Mouse (Mus musculus) cortical plate, adult 2 months (tissue): ENCODE results near the gene Mms22l. TPM values are rescaled to one million over a fixed set of nuclear protein-coding genes. Genes with fewer than 3 reads are reported as not detected.
"Not testable (repeated sequence)": the region's sequence is repeated elsewhere in the genome, so short reads cannot be mapped to it uniquely, and the experiment has no call there.

Source experiments
- H3K27ac ChIP-seq: fragments of 200-500 bp; 2 replicates; pipeline ENCODE4 v1.5.1; 2012; ENCODE audit warnings: low read length, control low read depth, inconsistent platforms; ENCODE audit not compliant: insufficient read depth
- H3K4me1 ChIP-seq: fragments of 200-500 bp; 2 replicates; pipeline ENCODE4 v1.6.1; 2011; ENCODE audit warnings: low read length; ENCODE audit not compliant: control insufficient read depth, insufficient read depth
- H3K4me3 ChIP-seq: fragments of 200-500 bp; 2 replicates; pipeline ENCODE4 v1.5.1; 2011; ENCODE audit warnings: mild to moderate bottlenecking, low read length, control low read depth; ENCODE audit not compliant: insufficient read depth
- CTCF ChIP-seq: fragments of 200-500 bp; IDR thresholded peaks from 2 replicates; pipeline ENCODE4 v1.5.1; 2011; ENCODE audit warnings: mild to moderate bottlenecking, control low read depth, low read length; ENCODE audit not compliant: insufficient read depth; ENCODE audit errors: extremely low read depth
- POLR2A ChIP-seq: fragments of 200-500 bp; IDR thresholded peaks from 2 replicates; pipeline ENCODE4 v1.6.1; 2011; ENCODE audit warnings: mild to moderate bottlenecking, low read length, control low read depth; ENCODE audit not compliant: insufficient read depth; ENCODE audit errors: extremely low read depth
- polyA plus RNA-seq: library from polyadenylated mRNA; depleted of rRNA; stranded (reverse); fragments of >200 nt; gene quantifications from 2 replicates; pipeline ENCODE4 v1.2.3, GENCODE M21; 2012; rRNA removed

Mms22l gene
- polyA plus RNA-seq: 1.7 and 2.3 TPM in 2 replicates

GRCm38 (mm10) chr4:24496116-24496952, at the start of gene Mms22l:
Mms22l (plus strand) TSS chr4:24496451.
- H3K4me1 ChIP-seq: no peaks in the 10 kb centered on the region
- peak within 1 kb of the TSS; percentile 88 for H3K4me3 ChIP-seq
- TF ChIP-seq POLR2A (peak; percentile 82; the same call in 1 of the 2 replicates), CTCF (no peak)
- H3K27ac ChIP-seq: peak within 1 kb of the TSS; percentile 88

GRCm38 (mm10) chr4:24484046-24484445, 12.2 kb upstream of the Mms22l start:
- H3K4me3 ChIP-seq, H3K27ac ChIP-seq: not testable (repeated sequence)

GRCm38 (mm10) chr4:24496953-24497319, 685 bp downstream of the Mms22l start:
- TF ChIP-seq CTCF (no peak), POLR2A (no peak)
- Histone ChIP-seq H3K4me1 (no peaks in the 10 kb centered on the region), H3K27ac (no peak overlapping the region), H3K4me3 (peak overlapping the region; percentile 88)

More at GRCm38 (mm10) chr4:24484046-24484445, 12.2 kb upstream of the Mms22l start:
- not testable (repeated sequence) for H3K4me1 ChIP-seq

GRCm38 (mm10) chr4:24509195-24509594, 12.9 kb downstream of the Mms22l start:
- Histone ChIP-seq H3K27ac (no peak overlapping the region), H3K4me1 (no peaks in the 10 kb centered on the region), H3K4me3 (no peak overlapping the region)
- no peak for TF ChIP-seq CTCF
- TF ChIP-seq POLR2A: no peak

- no peak for TF ChIP-seq CTCF
- no peak for TF ChIP-seq POLR2A
Measured at GRCm38 (mm10) chr4:24536989-24537388, 40.7 kb downstream of the Mms22l start.

GRCm38 (mm10) chr4:24543421-24543820, 47.2 kb downstream of the Mms22l start:
- Histone ChIP-seq H3K27ac (no peak overlapping the region), H3K4me1 (peaks cover 2% of the 10 kb centered on the region), H3K4me3 (no peak overlapping the region)
- TF ChIP-seq POLR2A (no peak), CTCF (no peak)

More at GRCm38 (mm10) chr4:24536989-24537388, 40.7 kb downstream of the Mms22l start:
- Histone ChIP-seq H3K27ac (no peak overlapping the region), H3K4me3 (no peak overlapping the region), H3K4me1 (no peaks in the 10 kb centered on the region)

- H3K4me3 ChIP-seq: no peak overlapping the region
- TF ChIP-seq CTCF (peak; percentile 85), POLR2A (no peak)
- peaks cover 2% of the 10 kb centered on the region for H3K4me1 ChIP-seq
- no peak overlapping the region for H3K27ac ChIP-seq
Measured at GRCm38 (mm10) chr4:24544677-24545151, 48.5 kb downstream of the Mms22l start.

GRCm38 (mm10) chr4:24556116-24556820, 60.0 kb downstream of the Mms22l start:
- no peaks in the 10 kb centered on the region for H3K4me1 ChIP-seq
- H3K27ac ChIP-seq: no peak overlapping the region
- no peak overlapping the region for H3K4me3 ChIP-seq
- no peak for TF ChIP-seq CTCF
- TF ChIP-seq POLR2A: no peak

GRCm38 (mm10) chr4:24557149-24557548, 60.9 kb downstream of the Mms22l start:
- no peak for TF ChIP-seq CTCF
- no peak for TF ChIP-seq POLR2A
- Histone ChIP-seq H3K4me1 (no peaks in the 10 kb centered on the region), H3K4me3 (no peak overlapping the region), H3K27ac (no peak overlapping the region)
